Mouse (Mus musculus): ENCODE measurements around the gene Nqo1. TPM values are rescaled to one million over a fixed set of nuclear protein-coding genes. Genes with fewer than 3 reads are reported as not detected.

The Nqo1 gene
- polyA plus RNA-seq, 1 experiment from 2014 or later: 5.1 TPM

DNA sequence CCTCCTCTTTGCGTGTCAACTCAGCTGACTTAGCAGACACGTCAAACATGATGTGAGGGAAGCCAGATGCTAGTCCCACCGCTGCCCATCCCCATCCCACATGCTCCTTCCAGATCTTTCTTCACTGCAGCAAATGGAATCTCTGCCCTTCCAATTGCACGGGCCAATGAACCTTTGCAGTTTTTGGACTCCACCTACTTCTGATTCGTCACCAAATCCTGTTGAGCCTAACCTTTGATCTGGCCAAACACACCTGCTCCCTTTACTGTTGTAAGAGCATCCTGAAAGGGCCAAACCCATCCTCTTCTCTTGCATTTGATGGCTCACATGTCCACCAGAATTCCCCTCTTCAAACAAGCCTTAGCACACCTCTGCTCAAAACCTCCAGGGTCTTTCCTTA lies 18.4 kb downstream of the Nqo1 start:
- Histone ChIP-seq H3K4me1 (ENCODE audit: control insufficient read depth, insufficient read depth, low read length) (0 out of 2 replicates have a peak, but pooled peaks cover 3% of the 10 kb centered on the region), H3K27ac (ENCODE audit: low read depth, low read length) (no peak overlapping the region), H3K9ac (ENCODE audit: low read length) (no peak overlapping the region), H3K4me3 (ENCODE audit: low read depth, low read length) (no peak overlapping the region), H3K4me2 (ENCODE audit: low read length) (no peak overlapping the region), H3K9me3 (replicated peaks; ENCODE audit: control insufficient read depth, low read length) (no peaks in the 10 kb centered on the region), H3K36me3 (ENCODE audit: control insufficient read depth, insufficient read depth, low read length) (peaks cover 8% of the 10 kb centered on the region; the same call in 1 of the 2 replicates), H3K27me3 (replicated peaks; ENCODE audit: control insufficient read depth, insufficient read depth, low read length) (no peaks in the 10 kb centered on the region)
- 68% methylated on average over 5 of the region's 5 CpGs for WGBS
- no peak for ATAC-seq
- DNase-seq (ENCODE audit: low spot score): no peak

GRCm38 (mm10) chr8:107382898-107383297 lies 20.1 kb downstream of the Nqo1 start:
- no peak overlapping the region for H3K4me3 ChIP-seq (ENCODE audit: low read depth, low read length)
- no peaks in the 10 kb centered on the region for H3K27me3 ChIP-seq (replicated peaks; ENCODE audit: control insufficient read depth, insufficient read depth, low read length)
- ATAC-seq (no peak), DNase-seq (ENCODE audit: low spot score) (no peak)
- H3K9me3 ChIP-seq (replicated peaks; ENCODE audit: control insufficient read depth, low read length): no peaks in the 10 kb centered on the region
- peaks cover 16% of the 10 kb centered on the region for H3K36me3 ChIP-seq (ENCODE audit: control insufficient read depth, insufficient read depth, low read length)
- H3K4me1 ChIP-seq (ENCODE audit: control insufficient read depth, insufficient read depth, low read length): no peaks in the 10 kb centered on the region
- H3K9ac ChIP-seq (ENCODE audit: low read length): no peak overlapping the region
- no peak overlapping the region for H3K4me2 ChIP-seq (ENCODE audit: low read length)
- WGBS: 68% methylated on average over 4 of the region's 4 CpGs
- no peak overlapping the region for H3K27ac ChIP-seq (ENCODE audit: low read depth, low read length)

DNA sequence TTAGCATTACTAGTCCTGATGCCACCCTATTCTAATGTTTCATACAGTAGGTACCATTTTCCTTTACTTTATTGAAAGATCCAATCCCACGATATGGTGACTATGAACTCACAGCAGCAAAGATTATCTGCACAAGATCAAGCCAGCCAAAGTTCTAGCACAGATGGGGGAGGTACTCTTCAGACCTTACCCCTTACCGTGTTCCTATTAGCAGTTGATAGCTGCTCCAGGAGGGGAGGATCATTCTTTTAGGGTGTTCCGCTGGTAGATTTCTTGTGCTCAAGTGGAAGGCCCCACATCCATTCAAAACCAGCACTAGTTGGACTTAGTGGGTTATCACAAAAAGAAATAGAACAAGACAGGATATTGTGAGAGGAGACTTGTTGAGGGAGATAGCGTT lies 21.3 kb downstream of the Nqo1 start:
- H3K27ac ChIP-seq (ENCODE audit: low read depth, low read length): no peak overlapping the region
- no peak overlapping the region for H3K4me2 ChIP-seq (ENCODE audit: low read length)
- no peaks in the 10 kb centered on the region for H3K27me3 ChIP-seq (replicated peaks; ENCODE audit: control insufficient read depth, insufficient read depth, low read length)
- no peaks in the 10 kb centered on the region for H3K4me1 ChIP-seq (ENCODE audit: control insufficient read depth, insufficient read depth, low read length)
- no peak overlapping the region for H3K9ac ChIP-seq (ENCODE audit: low read length)
- 92% methylated on average over 4 of the region's 4 CpGs for WGBS
- no peaks in the 10 kb centered on the region for H3K9me3 ChIP-seq (replicated peaks; ENCODE audit: control insufficient read depth, low read length)
- no peak for ATAC-seq
- H3K36me3 ChIP-seq (ENCODE audit: control insufficient read depth, insufficient read depth, low read length): peaks cover 16% of the 10 kb centered on the region
- no peak overlapping the region for H3K4me3 ChIP-seq (ENCODE audit: low read depth, low read length)
- DNase-seq (ENCODE audit: low spot score): no peak

GRCm38 (mm10) chr8:107380734-107381133 lies 22.3 kb downstream of the Nqo1 start:
- ATAC-seq: no peak
- H3K36me3 ChIP-seq (ENCODE audit: control insufficient read depth, insufficient read depth, low read length): peaks cover 16% of the 10 kb centered on the region
- no peaks in the 10 kb centered on the region for H3K27me3 ChIP-seq (replicated peaks; ENCODE audit: control insufficient read depth, insufficient read depth, low read length)
- DNase-seq (ENCODE audit: low spot score): no peak
- no peaks in the 10 kb centered on the region for H3K4me1 ChIP-seq (ENCODE audit: control insufficient read depth, insufficient read depth, low read length)
- 92% methylated on average over 8 of the region's 8 CpGs for WGBS
- H3K27ac ChIP-seq (ENCODE audit: low read depth, low read length): no peak overlapping the region
- no peaks in the 10 kb centered on the region for H3K9me3 ChIP-seq (replicated peaks; ENCODE audit: control insufficient read depth, low read length)
- no peak overlapping the region for H3K4me2 ChIP-seq (ENCODE audit: low read length)
- H3K9ac ChIP-seq (ENCODE audit: low read length): no peak overlapping the region
- no peak overlapping the region for H3K4me3 ChIP-seq (ENCODE audit: low read depth, low read length)

- Histone ChIP-seq H3K4me2 (ENCODE audit: low read length) (no peak overlapping the region), H3K27me3 (replicated peaks; ENCODE audit: control insufficient read depth, insufficient read depth, low read length) (no peaks in the 10 kb centered on the region), H3K27ac (ENCODE audit: low read depth, low read length) (no peak overlapping the region), H3K9ac (ENCODE audit: low read length) (no peak overlapping the region), H3K4me1 (ENCODE audit: control insufficient read depth, insufficient read depth, low read length) (no peaks in the 10 kb centered on the region), H3K4me3 (ENCODE audit: low read depth, low read length) (no peak overlapping the region), H3K9me3 (replicated peaks; ENCODE audit: control insufficient read depth, low read length) (no peaks in the 10 kb centered on the region), H3K36me3 (ENCODE audit: control insufficient read depth, insufficient read depth, low read length) (peaks cover 16% of the 10 kb centered on the region)
- ATAC-seq (no peak), DNase-seq (ENCODE audit: low spot score) (no peak)
- WGBS: 93% methylated on average over 3 of the region's 3 CpGs
Observed at GRCm38 (mm10) chr8:107377346-107377745, 25.7 kb downstream of the Nqo1 start.

DNA sequence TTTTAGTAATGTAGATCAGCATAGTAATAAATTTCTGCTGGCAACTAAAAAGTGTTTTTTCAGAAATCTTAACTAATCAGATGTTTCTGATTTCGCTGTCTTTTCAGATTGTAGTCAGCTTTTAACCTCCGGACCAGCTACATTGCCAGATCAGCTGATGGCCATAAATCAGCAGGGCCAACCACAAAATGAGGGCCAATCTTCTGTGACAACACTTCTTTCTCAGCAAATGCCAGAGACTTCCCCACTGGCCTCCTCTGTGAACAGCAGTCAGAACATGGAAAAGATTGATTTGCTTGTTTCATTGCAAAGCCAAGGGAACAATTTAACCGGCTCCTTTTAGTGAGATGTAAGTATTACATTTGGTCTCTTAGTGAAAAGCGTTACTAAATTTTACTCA lies 32.7 kb downstream of the Nqo1 start:
- 96% methylated on average over 4 of the region's 4 CpGs for WGBS
- H3K36me3 ChIP-seq (ENCODE audit: control insufficient read depth, insufficient read depth, low read length): peaks cover 58% of the 10 kb centered on the region
- no peak overlapping the region for H3K27ac ChIP-seq (ENCODE audit: low read depth, low read length)

More for the DNA sequence above, 32.7 kb downstream of the Nqo1 start:
- H3K4me1 ChIP-seq (ENCODE audit: control insufficient read depth, insufficient read depth, low read length): no peaks in the 10 kb centered on the region
- no peaks in the 10 kb centered on the region for H3K27me3 ChIP-seq (replicated peaks; ENCODE audit: control insufficient read depth, insufficient read depth, low read length)
- ATAC-seq (no peak), DNase-seq (ENCODE audit: low spot score) (no peak)
- H3K4me2 ChIP-seq (ENCODE audit: low read length): no peak overlapping the region
- no peaks in the 10 kb centered on the region for H3K9me3 ChIP-seq (replicated peaks; ENCODE audit: control insufficient read depth, low read length)
- H3K9ac ChIP-seq (ENCODE audit: low read length): no peak overlapping the region
- H3K4me3 ChIP-seq (ENCODE audit: low read depth, low read length): no peak overlapping the region

Other genes starting within 250 kb of the Nqo1 start
- gene Nfat5, start 109.7 kb downstream of the Nqo1 start, polyA plus RNA-seq (2014; fragmentation: Nextera tagmentation; extraction: Ambion mirVana): 3.4 and 5.3 TPM in 2 replicates
- 43.4 and 57.2 TPM in 2 replicates for gene Nob1, start 21.8 kb upstream of the Nqo1 start, polyA plus RNA-seq (2014; fragmentation: Nextera tagmentation; extraction: Ambion mirVana)
- gene Wwp2, start 33.2 kb upstream of the Nqo1 start, polyA plus RNA-seq (2014; fragmentation: Nextera tagmentation; extraction: Ambion mirVana): 38.8 and 40.4 TPM in 2 replicates
- gene Psmd7, start 185.3 kb upstream of the Nqo1 start, polyA plus RNA-seq (2014; fragmentation: Nextera tagmentation; extraction: Ambion mirVana): 247 and 252 TPM in 2 replicates

Measured in forebrain, embryonic 14.5 days (tissue).